Mouse (Mus musculus): ENCODE measurements around the gene Klf7. TPM values are rescaled to one million over a fixed set of nuclear protein-coding genes. Genes with fewer than 3 reads are reported as not detected.

Gene Klf7
- total RNA-seq, 1 experiment = 10.8 TPM

GRCm38 (mm10) chr1:64120811-64121515 lies 1.1 kb downstream of the Klf7 start:
- in situ Hi-C loops (cut with MboI; ENCODE audit: low sequenced_read_pairs in 2 of 2, unreplicated experiment in 2 of 2) = no loop called here
- TF ChIP-seq MAFK (IDR thresholded peaks at IDR 0.05; ENCODE audit: insufficient read depth, low read depth, low read length) = no peak
- TF ChIP-seq HCFC1 (IDR thresholded peaks at IDR 0.05; ENCODE audit: borderline replicate concordance, insufficient read depth, low read length) = no peak
- TF ChIP-seq ZNF384 (IDR thresholded peaks at IDR 0.05; ENCODE audit: low read depth, low read length) = no peak
- peak; percentile 24; the same call in 1 of the 2 replicates for TF ChIP-seq CHD2 (IDR thresholded peaks at IDR 0.05; ENCODE audit: low read depth, low read length)
- 0 out of 2 replicates have a peak, but pooled peaks have one; percentile 11 for TF ChIP-seq ZC3H11A (IDR thresholded peaks at IDR 0.05; ENCODE audit: borderline replicate concordance, low read depth, low read length)

GRCm38 (mm10) chr1:64120421-64120810 lies 1.7 kb downstream of the Klf7 start:
- no peak overlapping the region for H3K27ac ChIP-seq (ENCODE audit: insufficient read depth, low read depth, low read length, poor library complexity, severe bottlenecking)
- peak overlapping the region; percentile 22; the same call in 1 of the 2 replicates for H3K9ac ChIP-seq (ENCODE audit: insufficient read depth, low read depth, low read length, poor library complexity, severe bottlenecking)
- H3K4me1 ChIP-seq (ENCODE audit: control insufficient read depth in 2 of 2, insufficient read depth in 2 of 2, low read length in 2 of 2, poor library complexity in 1 of 2) = peaks cover 0 to 1% of the 10 kb centered on the region in 2 experiments; a peak in 2 of 4 replicates
- no peaks in the 10 kb centered on the region for H3K9me3 ChIP-seq (ENCODE audit: control insufficient read depth, insufficient read depth, low read depth, low read length)
- no peaks in the 10 kb centered on the region for H3K36me3 ChIP-seq (ENCODE audit: control insufficient read depth, insufficient read depth, low read length, poor library complexity, severe bottlenecking)
- in situ Hi-C loops (cut with MboI; ENCODE audit: low sequenced_read_pairs in 2 of 2, unreplicated experiment in 2 of 2) = no loop called here
- TF ChIP-seq HCFC1 (IDR thresholded peaks at IDR 0.05; ENCODE audit: borderline replicate concordance, insufficient read depth, low read length) (no peak), MAFK (IDR thresholded peaks at IDR 0.05; ENCODE audit: insufficient read depth, low read depth, low read length) (no peak), CHD2 (IDR thresholded peaks at IDR 0.05; ENCODE audit: low read depth, low read length) (no peak), ZC3H11A (IDR thresholded peaks at IDR 0.05; ENCODE audit: borderline replicate concordance, low read depth, low read length) (no peak), ZNF384 (IDR thresholded peaks at IDR 0.05; ENCODE audit: low read depth, low read length) (no peak)
- DNase-seq (ENCODE audit: low read depth, low spot score) = no peak
- H3K4me3 ChIP-seq (ENCODE audit: insufficient read depth in 1 of 2, low read depth in 1 of 2, low read length in 2 of 2, poor library complexity in 1 of 2, severe bottlenecking in 1 of 2) = peak overlapping the region; percentile 91 to 95

More at GRCm38 (mm10) chr1:64120811-64121515, 1.1 kb downstream of the Klf7 start:
- Histone ChIP-seq H3K27ac (ENCODE audit: insufficient read depth, low read depth, low read length, poor library complexity, severe bottlenecking) (peak overlapping the region; percentile 72), H3K4me1 (ENCODE audit: control insufficient read depth in 2 of 2, insufficient read depth in 2 of 2, low read length in 2 of 2, poor library complexity in 1 of 2) (no peaks in the 10 kb centered on the region; a peak in 2 of 4 replicates), H3K9ac (ENCODE audit: insufficient read depth, low read depth, low read length, poor library complexity, severe bottlenecking) (peak overlapping the region; percentile 94), H3K9me3 (ENCODE audit: control insufficient read depth, insufficient read depth, low read depth, low read length) (no peaks in the 10 kb centered on the region), H3K36me3 (ENCODE audit: control insufficient read depth, insufficient read depth, low read length, poor library complexity, severe bottlenecking) (no peaks in the 10 kb centered on the region), H3K4me3 (ENCODE audit: insufficient read depth in 1 of 2, low read depth in 1 of 2, low read length in 2 of 2, poor library complexity in 1 of 2, severe bottlenecking in 1 of 2) (peak overlapping the region; percentile 91 to 95)
- DNase-seq (ENCODE audit: low read depth, low spot score) = no peak

- Histone ChIP-seq H3K9ac (ENCODE audit: insufficient read depth, low read depth, low read length, poor library complexity, severe bottlenecking) (no peak overlapping the region), H3K9me3 (ENCODE audit: control insufficient read depth, insufficient read depth, low read depth, low read length) (no peaks in the 10 kb centered on the region), H3K36me3 (ENCODE audit: control insufficient read depth, insufficient read depth, low read length, poor library complexity, severe bottlenecking) (no peaks in the 10 kb centered on the region), H3K27ac (ENCODE audit: insufficient read depth, low read depth, low read length, poor library complexity, severe bottlenecking) (no peak overlapping the region), H3K4me1 (ENCODE audit: control insufficient read depth in 2 of 2, insufficient read depth in 2 of 2, low read length in 2 of 2, poor library complexity in 1 of 2) (peaks cover 0 to 1% of the 10 kb centered on the region in 2 experiments; a peak in 2 of 4 replicates), H3K4me3 (ENCODE audit: insufficient read depth in 1 of 2, low read depth in 1 of 2, low read length in 2 of 2, poor library complexity in 1 of 2, severe bottlenecking in 1 of 2) (peak overlapping the region; percentile 91 to 95)
- TF ChIP-seq ZC3H11A (IDR thresholded peaks at IDR 0.05; ENCODE audit: borderline replicate concordance, low read depth, low read length) (no peak), ZNF384 (IDR thresholded peaks at IDR 0.05; ENCODE audit: low read depth, low read length) (no peak), CHD2 (IDR thresholded peaks at IDR 0.05; ENCODE audit: low read depth, low read length) (no peak), MAFK (IDR thresholded peaks at IDR 0.05; ENCODE audit: insufficient read depth, low read depth, low read length) (no peak), HCFC1 (IDR thresholded peaks at IDR 0.05; ENCODE audit: borderline replicate concordance, insufficient read depth, low read length) (no peak)
- in situ Hi-C loops (cut with MboI; ENCODE audit: low sequenced_read_pairs in 2 of 2, unreplicated experiment in 2 of 2) = no loop called here
- no peak for DNase-seq (ENCODE audit: low read depth, low spot score)
Observed at GRCm38 (mm10) chr1:64119851-64120250, 2.2 kb downstream of the Klf7 start.

GRCm38 (mm10) chr1:64119358-64119794 lies 2.7 kb downstream of the Klf7 start:
- no peak overlapping the region; a peak in 1 of 4 replicates for H3K4me3 ChIP-seq (ENCODE audit: insufficient read depth in 1 of 2, low read depth in 1 of 2, low read length in 2 of 2, poor library complexity in 1 of 2, severe bottlenecking in 1 of 2)
- no peak overlapping the region for H3K27ac ChIP-seq (ENCODE audit: insufficient read depth, low read depth, low read length, poor library complexity, severe bottlenecking)
- no peak overlapping the region for H3K9ac ChIP-seq (ENCODE audit: insufficient read depth, low read depth, low read length, poor library complexity, severe bottlenecking)
- in situ Hi-C loops (cut with MboI; ENCODE audit: low sequenced_read_pairs in 2 of 2, unreplicated experiment in 2 of 2) = no loop called here
- H3K36me3 ChIP-seq (ENCODE audit: control insufficient read depth, insufficient read depth, low read length, poor library complexity, severe bottlenecking) = no peaks in the 10 kb centered on the region
- no peak for TF ChIP-seq CHD2 (IDR thresholded peaks at IDR 0.05; ENCODE audit: low read depth, low read length)
- no peaks in the 10 kb centered on the region for H3K9me3 ChIP-seq (ENCODE audit: control insufficient read depth, insufficient read depth, low read depth, low read length)
- no peak for DNase-seq (ENCODE audit: low read depth, low spot score)
- H3K4me1 ChIP-seq (ENCODE audit: control insufficient read depth in 2 of 2, insufficient read depth in 2 of 2, low read length in 2 of 2, poor library complexity in 1 of 2) = peaks cover 0 to 1% of the 10 kb centered on the region in 2 experiments; a peak in 2 of 4 replicates

Data from ES-E14 (cell line).